Mouse (Mus musculus) embryonic facial prominence, embryonic 14.5 days (tissue): ENCODE measurements around the gene 3100002H09Rik. TPM values are rescaled to one million over a fixed set of nuclear protein-coding genes. Genes with fewer than 3 reads are reported as not detected.

Experiments used
- ATAC-seq: fragments of 200-750 bp; cut with Nextera tagmentation; 2 replicates; pipeline ENCODE4 v1.8.0; 2017; ENCODE audit warnings: low read depth, moderate number of reproducible peaks, moderate TSS enrichment
- DNase-seq: peaks from one replicate; pipeline ENCODE4 v3.0.0-alpha.2; 2015; ENCODE audit warnings: low spot score
- H3K27ac ChIP-seq: fragments of 300-500 bp; sonication (generic); replicated peaks from 2 replicates; pipeline ENCODE4 v1.5.1; 2014; ENCODE audit warnings: low read depth, mild to moderate bottlenecking, low read length, moderate library complexity
- H3K27me3 ChIP-seq: fragments of 300-500 bp; sonication (generic); replicated peaks from 2 replicates; pipeline ENCODE4 v1.6.1; 2014; ENCODE audit warnings: low read length; ENCODE audit not compliant: control insufficient read depth, insufficient read depth
- H3K36me3 ChIP-seq: fragments of 300-500 bp; sonication (generic); 2 replicates; pipeline ENCODE4 v1.6.1; 2014; ENCODE audit warnings: low read length, mixed read lengths; ENCODE audit not compliant: control insufficient read depth, insufficient read depth
- H3K4me1 ChIP-seq: fragments of 300-500 bp; sonication (generic); 2 replicates; pipeline ENCODE4 v1.6.1; 2014; ENCODE audit warnings: antibody characterized with exemption, low read length; ENCODE audit not compliant: control insufficient read depth, insufficient read depth
- H3K4me2 ChIP-seq: fragments of 300-500 bp; sonication (generic); 2 replicates; pipeline ENCODE4 v1.6.1; 2014; ENCODE audit warnings: low read depth, mild to moderate bottlenecking, low read length, moderate library complexity, mixed read lengths
- H3K4me3 ChIP-seq: fragments of 300-500 bp; sonication (generic); 2 replicates; pipeline ENCODE4 v1.5.1; 2014; ENCODE audit warnings: low read depth, mild to moderate bottlenecking, low read length
- H3K9ac ChIP-seq: fragments of 300-500 bp; sonication (generic); 2 replicates; pipeline ENCODE4 v1.6.1; 2014; ENCODE audit warnings: low read depth, mild to moderate bottlenecking, low read length, moderate library complexity, mixed read lengths
- H3K9me3 ChIP-seq: fragments of 300-500 bp; sonication (generic); 2 replicates; pipeline ENCODE4 v1.6.1; 2016; ENCODE audit warnings: low read length; ENCODE audit not compliant: control insufficient read depth
- WGBS: fragments of 180-500 bp; shearing (Covaris S2); extraction: QIAGEN DNeasy Blood & Tissue Kit; methylation state at CpG from one replicate; pipeline ENCODE4 v1.1.7; 2014; 5-methylcytosine and 5-hydroxymethylcytosine counted together
- polyA plus RNA-seq: library from polyadenylated mRNA; unstranded; fragments of >200 nt; fragmentation: Nextera tagmentation; extraction: Ambion mirVana; gene quantifications from 2 replicates; pipeline ENCODE4 v1.2.1, GENCODE M21; 2014

Gene 3100002H09Rik
- polyA plus RNA-seq, 1 experiment from 2014 or later = 0.47 TPM

DNA sequence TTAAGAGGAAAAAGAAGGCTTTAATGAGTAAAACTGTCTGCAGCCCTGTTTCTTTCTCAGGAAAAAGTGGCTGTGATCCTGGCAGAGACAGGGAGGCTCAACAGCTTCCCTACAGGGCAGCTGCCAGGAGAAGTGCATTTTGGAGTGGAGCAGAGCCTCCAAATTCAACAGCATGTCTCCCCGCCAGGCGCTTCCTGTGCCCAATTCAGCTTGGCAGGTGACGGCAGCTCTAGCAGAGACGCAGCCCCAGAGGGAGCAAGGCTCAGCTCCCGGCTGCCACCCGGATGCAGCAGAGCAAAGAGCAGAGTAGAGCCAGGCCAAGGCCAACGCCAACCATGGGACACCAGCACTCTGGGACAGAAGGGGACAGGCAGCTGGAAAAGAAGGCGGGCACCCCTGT lies 3.4 kb downstream of the 3100002H09Rik start:
- 0 out of 2 replicates have a peak, but pooled peaks cover 3% of the 10 kb centered on the region for H3K27me3 ChIP-seq
- H3K4me1 ChIP-seq = no peaks in the 10 kb centered on the region

GRCm38 (mm10) chr4:124606180-124606579 lies 4.4 kb downstream of the 3100002H09Rik start:
- no peaks in the 10 kb centered on the region for H3K9me3 ChIP-seq
- H3K27me3 ChIP-seq = 0 out of 2 replicates have a peak, but pooled peaks cover 3% of the 10 kb centered on the region
- no peaks in the 10 kb centered on the region for H3K4me1 ChIP-seq
- 82% methylated on average over 3 of the region's 3 CpGs for WGBS
- H3K4me3 ChIP-seq = no peak overlapping the region
- H3K4me2 ChIP-seq = no peak overlapping the region
- no peak overlapping the region for H3K27ac ChIP-seq
- no peak overlapping the region for H3K9ac ChIP-seq
- no peaks in the 10 kb centered on the region for H3K36me3 ChIP-seq
- no peak for DNase-seq
- ATAC-seq = no peak

More for the DNA sequence above, 3.4 kb downstream of the 3100002H09Rik start:
- no peaks in the 10 kb centered on the region for H3K9me3 ChIP-seq
- no peak overlapping the region for H3K4me2 ChIP-seq
- no peak overlapping the region for H3K4me3 ChIP-seq
- H3K27ac ChIP-seq = no peak overlapping the region
- WGBS = 68% methylated on average over 8 of the region's 8 CpGs
- H3K9ac ChIP-seq = no peak overlapping the region
- no peak for ATAC-seq
- DNase-seq = no peak
- H3K36me3 ChIP-seq = no peaks in the 10 kb centered on the region

- H3K27me3 ChIP-seq = 0 out of 2 replicates have a peak, but pooled peaks cover 3% of the 10 kb centered on the region
- WGBS = 57% methylated on average over 5 of the region's 5 CpGs
- no peak for DNase-seq
Observed at GRCm38 (mm10) chr4:124605255-124605654, 5.3 kb downstream of the 3100002H09Rik start.

GRCm38 (mm10) chr4:124603712-124604111 lies 6.9 kb downstream of the 3100002H09Rik start:
- H3K9me3 ChIP-seq = no peaks in the 10 kb centered on the region
- no peak for ATAC-seq
- no peak overlapping the region for H3K27ac ChIP-seq
- H3K4me1 ChIP-seq = no peaks in the 10 kb centered on the region
- H3K27me3 ChIP-seq = 0 out of 2 replicates have a peak, but pooled peaks cover 3% of the 10 kb centered on the region
- no peak for DNase-seq
- 39% methylated on average over 9 of the region's 9 CpGs for WGBS
- no peaks in the 10 kb centered on the region for H3K36me3 ChIP-seq
- H3K9ac ChIP-seq = no peak overlapping the region
- no peak overlapping the region for H3K4me3 ChIP-seq
- H3K4me2 ChIP-seq = no peak overlapping the region

More at GRCm38 (mm10) chr4:124605255-124605654, 5.3 kb downstream of the 3100002H09Rik start:
- no peak overlapping the region for H3K27ac ChIP-seq
- H3K4me2 ChIP-seq = no peak overlapping the region
- no peaks in the 10 kb centered on the region for H3K4me1 ChIP-seq
- no peaks in the 10 kb centered on the region for H3K36me3 ChIP-seq
- H3K4me3 ChIP-seq = no peak overlapping the region
- no peaks in the 10 kb centered on the region for H3K9me3 ChIP-seq
- no peak for ATAC-seq
- H3K9ac ChIP-seq = no peak overlapping the region

- Histone ChIP-seq H3K9ac (no peak overlapping the region), H3K4me3 (no peak overlapping the region), H3K27ac (no peak overlapping the region), H3K4me2 (no peak overlapping the region), H3K36me3 (no peaks in the 10 kb centered on the region), H3K27me3 (no peaks in the 10 kb centered on the region), H3K9me3 (no peaks in the 10 kb centered on the region), H3K4me1 (no peaks in the 10 kb centered on the region; the same call in 1 of the 2 replicates)
- ATAC-seq = no peak
- no peak for DNase-seq
- 71% methylated on average over 9 of the region's 9 CpGs for WGBS
Observed at GRCm38 (mm10) chr4:124595929-124596328, 14.7 kb downstream of the 3100002H09Rik start.

DNA sequence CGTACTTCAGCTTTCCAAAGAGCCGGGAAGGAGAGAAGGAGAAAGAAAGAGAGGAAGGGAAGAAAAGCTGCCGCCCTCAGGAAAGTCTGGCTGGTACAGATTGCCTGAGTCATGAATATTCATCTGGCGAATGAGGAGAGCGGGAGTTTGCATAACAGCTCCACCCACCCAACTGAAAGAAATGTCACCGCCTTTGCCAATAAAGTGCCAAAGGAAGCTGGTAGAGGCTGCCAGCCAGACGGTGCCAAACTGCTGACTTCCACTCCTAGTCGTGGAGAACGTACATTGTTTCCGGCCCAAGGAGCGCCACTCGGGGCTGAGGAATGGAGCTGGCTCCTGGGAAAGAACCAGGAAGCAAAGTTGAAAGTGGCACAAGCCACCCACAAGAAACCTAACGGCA lies 15.7 kb downstream of the 3100002H09Rik start:
- Histone ChIP-seq H3K36me3 (no peaks in the 10 kb centered on the region), H3K4me1 (no peaks in the 10 kb centered on the region; the same call in 1 of the 2 replicates), H3K27me3 (no peaks in the 10 kb centered on the region), H3K27ac (no peak overlapping the region), H3K4me3 (no peak overlapping the region), H3K9me3 (no peaks in the 10 kb centered on the region), H3K9ac (no peak overlapping the region), H3K4me2 (no peak overlapping the region)
- WGBS = 55% methylated on average over 13 of the region's 13 CpGs
- DNase-seq (peak; percentile 31), ATAC-seq (no peak)

DNA sequence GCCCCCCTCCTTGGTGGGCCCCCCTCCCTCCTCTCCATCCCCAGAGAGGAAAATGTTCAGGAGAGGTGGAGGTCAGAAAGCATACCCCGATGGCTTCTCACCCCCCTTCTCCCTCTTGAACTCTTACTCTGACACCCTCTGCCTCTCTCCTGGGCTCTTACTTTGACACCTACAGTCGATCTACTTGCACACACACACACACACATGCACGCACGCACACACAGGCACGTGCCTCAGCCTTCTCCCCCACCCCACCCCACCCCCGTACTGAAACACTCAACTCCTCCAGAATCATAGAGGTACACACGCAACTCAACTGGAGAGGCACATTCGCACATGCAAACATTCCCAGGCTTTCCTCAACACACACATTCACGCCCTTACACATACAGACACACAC lies 16.9 kb downstream of the 3100002H09Rik start:
- H3K27me3 ChIP-seq = no peaks in the 10 kb centered on the region
- H3K4me3 ChIP-seq = no peak overlapping the region
- no peak for ATAC-seq
- 47% methylated on average over 9 of the region's 9 CpGs for WGBS
- H3K4me2 ChIP-seq = no peak overlapping the region
- no peak overlapping the region for H3K9ac ChIP-seq
- no peaks in the 10 kb centered on the region for H3K36me3 ChIP-seq
- no peaks in the 10 kb centered on the region for H3K9me3 ChIP-seq
- DNase-seq = no peak
- H3K4me1 ChIP-seq = no peaks in the 10 kb centered on the region; the same call in 1 of the 2 replicates
- no peak overlapping the region for H3K27ac ChIP-seq

DNA sequence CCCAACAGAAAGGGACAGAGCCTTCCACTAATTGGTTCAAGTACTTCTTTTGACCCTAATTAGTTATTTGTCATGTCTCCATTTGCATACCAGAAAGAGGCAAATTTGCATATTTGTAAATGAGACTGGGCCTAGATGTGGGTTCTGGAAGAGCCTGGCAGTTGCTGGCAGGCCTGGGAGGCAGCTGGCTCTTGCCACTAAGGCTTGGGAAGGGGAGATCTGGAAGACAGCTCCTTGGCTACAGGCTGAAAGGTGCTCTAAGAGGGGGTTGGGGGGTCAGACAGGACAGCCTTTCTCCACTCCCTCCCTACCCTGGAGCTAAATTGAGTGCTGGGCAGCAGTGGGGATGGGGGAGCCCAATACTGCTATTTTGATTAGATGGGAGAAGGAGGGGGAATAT lies 17.4 kb downstream of the 3100002H09Rik start:
- H3K9ac ChIP-seq = no peak overlapping the region
- H3K27me3 ChIP-seq = no peaks in the 10 kb centered on the region
- no peak for DNase-seq
- H3K4me2 ChIP-seq = no peak overlapping the region
- H3K9me3 ChIP-seq = no peaks in the 10 kb centered on the region
- H3K36me3 ChIP-seq = no peaks in the 10 kb centered on the region
- H3K27ac ChIP-seq = no peak overlapping the region
- no peak overlapping the region for H3K4me3 ChIP-seq
- H3K4me1 ChIP-seq = no peaks in the 10 kb centered on the region; the same call in 1 of the 2 replicates
- no peak for ATAC-seq

DNA sequence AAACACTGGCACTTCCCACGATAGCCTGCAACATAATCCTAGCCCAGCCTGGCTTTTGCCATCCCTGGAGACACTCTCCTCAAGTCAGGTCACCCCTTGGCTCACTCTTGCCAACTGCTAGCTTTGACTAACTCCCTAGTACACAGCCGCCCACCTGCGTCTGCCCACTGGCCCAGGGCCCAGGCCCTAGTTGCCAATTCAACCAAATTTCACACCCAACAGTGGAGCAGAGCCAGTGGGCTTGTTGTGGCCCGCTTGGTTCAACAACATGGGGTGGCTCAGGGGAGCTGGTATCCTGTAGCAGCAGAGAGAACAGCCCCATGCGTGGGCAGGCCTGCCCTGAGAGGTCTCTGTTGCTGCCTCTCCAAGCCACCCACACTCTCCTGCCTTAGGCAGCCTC lies 18.4 kb downstream of the 3100002H09Rik start:
- DNase-seq (no peak), ATAC-seq (no peak)
- Histone ChIP-seq H3K9me3 (no peaks in the 10 kb centered on the region), H3K9ac (no peak overlapping the region), H3K36me3 (no peaks in the 10 kb centered on the region), H3K4me1 (no peaks in the 10 kb centered on the region; the same call in 1 of the 2 replicates), H3K4me2 (no peak overlapping the region), H3K27ac (no peak overlapping the region), H3K27me3 (no peaks in the 10 kb centered on the region), H3K4me3 (no peak overlapping the region)
- WGBS = 73% methylated on average over 5 of the region's 5 CpGs
